Mouse (Mus musculus) left cerebral cortex, postnatal 36 days (tissue): ENCODE data around the gene Hdac8. TPM values are rescaled to one million over a fixed set of nuclear protein-coding genes. Genes with fewer than 3 reads are reported as not detected.
A peak's percentile ranks its signal among the peaks of the same experiment; 100 is the strongest.

ENCODE experiments used
- DNase-seq, 2 experiments: peaks; one replicate each; pipeline ENCODE4 v3.0.0; 2021 to 2022; ENCODE audit warnings: low spot score in 2 of 2, mixed read lengths in 1 of 2
- intact Hi-C: fragments of 180-260 bp; cut with DNase I; formaldehyde crosslinking; loops from one replicate; pipeline ENCODE4 v1.15.1; 2025
- total RNA-seq, 2 experiments: library from RNA; stranded (reverse); gene quantifications; 2 replicates each; pipeline ENCODE4 v1.2.3; 2021

The Hdac8 gene
- total RNA-seq = 10 to 100 TPM; 12.7 to 17.8 TPM

- DNase-seq = peak; percentile 55 to 57
- intact Hi-C loops = no loop called here
Measured at GRCm38 (mm10) chrX:102504644-102505481, at the start of gene Hdac8. TSS of gene Hdac8 (minus strand) at chrX:102505359.

GRCm38 (mm10) chrX:102509205-102509604 is 4.0 kb upstream of the Hdac8 start:
- DNase-seq = no peak
- intact Hi-C loops = no loop called here

DNA sequence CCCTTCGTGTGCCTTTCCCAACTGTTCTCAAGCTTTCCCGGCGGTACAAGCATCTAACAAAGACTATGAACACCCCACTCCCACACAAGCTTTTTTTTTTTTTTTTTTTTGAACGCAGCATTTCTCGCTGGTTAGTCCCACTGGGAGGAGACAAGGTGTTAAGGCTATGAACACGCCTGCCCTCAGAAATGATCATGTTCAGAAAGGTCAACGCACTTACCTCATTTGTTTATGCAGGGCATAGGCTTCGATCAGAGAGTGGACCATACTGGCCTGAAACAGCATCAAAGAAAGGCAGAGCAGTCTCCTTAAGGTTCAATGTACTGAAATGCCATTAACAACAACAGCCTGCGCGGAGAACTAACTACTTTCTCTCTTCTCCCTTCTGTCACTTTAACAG is 980 bp downstream of the Hdac8 start:
- no peak for DNase-seq
- intact Hi-C loops = no loop called here

DNA sequence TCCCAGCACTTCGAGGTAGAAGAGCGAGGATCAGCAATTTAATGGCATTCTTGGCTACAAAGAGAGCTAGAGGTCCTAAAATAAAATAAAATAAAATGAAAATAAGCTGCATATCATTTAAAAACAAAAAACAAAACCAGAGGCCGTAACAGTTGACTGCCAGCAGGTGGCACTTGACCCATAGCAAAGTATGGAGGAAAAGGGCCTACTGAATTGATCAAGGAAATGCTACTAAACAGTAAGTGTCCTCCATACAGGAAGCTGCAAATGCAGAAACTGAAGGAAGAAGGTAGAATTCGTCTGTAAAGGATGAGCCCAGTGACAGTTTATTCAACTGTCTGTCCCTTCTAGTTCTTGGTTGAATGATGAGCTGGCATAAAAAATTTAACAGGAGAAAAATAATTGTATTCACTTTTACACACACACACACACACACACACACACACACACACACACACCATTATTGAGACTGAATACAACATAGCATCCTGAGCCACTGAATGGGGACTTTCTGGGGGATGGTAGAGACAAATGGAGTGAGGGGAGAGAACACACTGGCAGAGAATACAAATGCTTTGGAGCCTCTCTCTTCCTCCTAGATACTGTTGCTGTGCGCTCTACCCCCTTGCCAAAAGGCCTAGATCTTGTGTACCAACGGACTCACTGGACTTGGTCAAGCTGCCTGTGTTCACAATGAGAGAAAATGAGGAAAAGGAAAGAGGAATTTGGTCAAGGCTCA is 11.0 kb downstream of the Hdac8 start:
- intact Hi-C loops = no loop called here
- no peak for DNase-seq

DNA sequence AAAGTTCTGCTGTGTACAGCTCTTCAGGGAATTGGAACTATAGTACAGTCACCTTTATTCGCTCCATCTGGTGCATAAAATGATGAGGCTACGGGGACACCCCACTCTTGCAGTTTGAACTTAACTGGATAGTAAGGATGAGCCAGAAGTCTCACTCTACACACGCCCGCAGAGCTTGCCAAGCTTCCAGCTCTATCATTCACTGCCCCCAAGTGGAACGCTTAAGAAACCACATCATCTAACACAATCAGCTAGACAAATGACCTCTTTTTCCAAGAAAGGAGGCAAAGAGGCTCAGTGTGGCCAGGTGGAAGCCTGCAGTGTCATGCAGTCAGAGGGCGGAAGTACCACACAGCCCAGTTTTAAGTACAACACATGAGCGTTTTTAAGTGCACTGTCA is 19.6 kb downstream of the Hdac8 start:
- intact Hi-C loops = no loop called here
- DNase-seq = no peak

DNA sequence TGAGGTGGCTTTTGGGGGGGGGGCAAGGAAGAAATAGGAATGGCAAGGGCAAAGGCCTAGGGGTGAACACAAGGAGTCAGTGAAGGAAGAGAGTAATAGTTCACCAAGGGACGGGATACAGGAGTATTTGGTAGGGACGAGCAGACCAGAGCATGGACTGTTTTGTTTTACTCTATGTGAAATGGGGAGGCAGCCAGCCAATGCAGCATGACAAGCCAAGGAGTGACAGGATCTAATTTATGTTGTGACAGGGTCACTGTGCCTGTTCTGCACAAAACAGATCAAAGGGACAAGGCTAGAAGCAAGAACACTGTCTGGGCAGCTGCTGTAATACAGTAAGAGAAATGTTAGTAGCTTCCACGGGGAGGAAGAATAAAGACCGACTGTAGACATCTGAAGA is 25.5 kb downstream of the Hdac8 start:
- DNase-seq = no peak
- intact Hi-C loops = loop anchor here (5.0 to 10.0 kb wide), 3 partner anchors 135 to 412 kb away; no protein-coding TSS in a partner anchor

GRCm38 (mm10) chrX:102478965-102479364 is 26.2 kb downstream of the Hdac8 start:
- intact Hi-C loops = loop anchor here (5.0 to 10.0 kb wide), 3 partner anchors 134 to 412 kb away; no protein-coding TSS in a partner anchor
- no peak for DNase-seq

- intact Hi-C loops = loop anchor here (5.0 to 10.0 kb wide), 3 partner anchors 134 to 411 kb away; no protein-coding TSS in a partner anchor
- no peak for DNase-seq
Measured at GRCm38 (mm10) chrX:102478481-102478880, 26.7 kb downstream of the Hdac8 start.

GRCm38 (mm10) chrX:102476784-102477183 is 28.4 kb downstream of the Hdac8 start:
- peak; percentile 65 to 79 for DNase-seq
- intact Hi-C loops = loop anchor here (5.0 to 10.0 kb wide), 3 partner anchors 132 to 409 kb away; no protein-coding TSS in a partner anchor

- intact Hi-C loops = loop anchor here (5.0 to 10.0 kb wide), 3 partner anchors 131 to 408 kb away; no protein-coding TSS in a partner anchor
- DNase-seq = peak in 1 of 2 experiments; percentile 11
Measured at GRCm38 (mm10) chrX:102475555-102475954, 29.6 kb downstream of the Hdac8 start.

DNA sequence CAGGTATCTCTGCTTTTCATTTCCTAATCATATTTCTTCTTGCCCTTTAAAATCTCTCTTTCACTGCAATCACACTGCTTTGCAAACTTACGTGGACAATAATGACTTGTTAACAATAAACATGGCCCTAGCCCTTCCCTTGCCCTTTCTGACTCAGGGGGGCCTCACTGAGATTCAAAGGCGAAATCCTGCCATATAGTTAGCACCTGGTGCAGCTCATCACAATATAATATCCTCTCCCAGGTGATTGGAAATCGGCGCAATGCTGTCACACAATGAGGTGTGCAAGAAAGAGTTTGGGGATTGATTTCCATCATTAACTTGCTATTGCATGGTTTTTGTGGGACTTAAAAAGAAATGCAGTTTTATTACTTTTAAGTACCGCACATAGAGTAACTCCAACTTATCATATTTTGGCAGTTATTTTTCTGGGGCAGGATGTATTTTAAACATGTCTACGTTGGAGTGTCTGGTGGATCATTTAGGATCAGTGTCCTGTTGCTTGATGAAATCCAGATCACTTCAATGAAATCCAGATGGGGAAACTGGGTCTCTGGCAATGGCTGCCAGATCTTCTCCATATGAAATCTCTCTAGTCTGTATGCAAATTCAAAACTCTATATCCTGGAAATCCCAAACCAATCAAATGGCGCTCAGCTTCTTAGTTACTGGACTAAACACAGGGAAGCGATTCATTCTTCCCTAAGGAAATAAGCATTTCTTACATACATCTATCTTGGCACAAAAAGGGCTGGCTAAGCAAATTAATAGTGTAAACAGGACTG is 86.6 kb downstream of the Hdac8 start:
- intact Hi-C loops = no loop called here
- no peak for DNase-seq

DNA sequence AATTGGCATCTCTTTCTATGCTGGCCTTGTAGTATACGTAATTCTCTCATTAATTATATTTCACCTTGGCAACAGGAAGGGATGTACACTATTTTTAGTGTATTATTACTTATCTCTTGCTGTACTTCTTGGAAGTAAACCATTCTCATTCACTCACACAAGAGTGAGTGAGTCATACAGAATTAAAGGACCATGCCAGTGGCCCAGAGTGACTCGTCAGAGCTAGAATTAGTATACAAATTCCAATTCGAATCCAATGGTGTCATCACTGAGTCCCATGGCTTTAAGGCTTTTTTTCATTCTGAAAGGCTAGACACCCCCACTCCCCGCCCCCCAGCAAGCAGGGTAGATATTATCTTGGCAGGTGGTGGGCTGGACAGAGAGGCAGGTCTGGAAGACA is 88.2 kb downstream of the Hdac8 start:
- no peak for DNase-seq
- intact Hi-C loops = no loop called here

GRCm38 (mm10) chrX:102416386-102416785 is 88.8 kb downstream of the Hdac8 start:
- intact Hi-C loops = no loop called here
- DNase-seq = peak; percentile 10 to 27

GRCm38 (mm10) chrX:102384765-102385164 is 120.4 kb downstream of the Hdac8 start:
- intact Hi-C loops = no loop called here
- DNase-seq = no peak

DNA sequence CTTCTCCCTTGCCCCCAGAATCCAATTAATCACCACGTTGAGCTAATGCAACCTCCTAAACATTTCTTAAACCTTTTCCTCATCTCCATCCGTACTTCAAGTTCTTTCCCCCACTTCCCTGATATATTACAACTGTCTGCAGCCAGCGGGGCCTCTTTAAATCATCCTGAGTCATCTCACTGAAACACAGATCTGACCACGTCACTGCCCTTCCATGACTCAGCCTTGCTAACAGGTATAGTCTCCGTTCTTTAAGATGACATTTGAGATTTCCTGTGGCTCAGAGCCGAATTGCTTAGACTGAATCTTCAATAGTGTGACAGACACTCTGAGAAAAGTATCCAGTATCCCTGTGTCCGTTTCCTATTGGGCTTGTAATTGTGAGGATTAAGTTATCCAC is 122.0 kb downstream of the Hdac8 start:
- no peak for DNase-seq
- intact Hi-C loops = no loop called here

DNA sequence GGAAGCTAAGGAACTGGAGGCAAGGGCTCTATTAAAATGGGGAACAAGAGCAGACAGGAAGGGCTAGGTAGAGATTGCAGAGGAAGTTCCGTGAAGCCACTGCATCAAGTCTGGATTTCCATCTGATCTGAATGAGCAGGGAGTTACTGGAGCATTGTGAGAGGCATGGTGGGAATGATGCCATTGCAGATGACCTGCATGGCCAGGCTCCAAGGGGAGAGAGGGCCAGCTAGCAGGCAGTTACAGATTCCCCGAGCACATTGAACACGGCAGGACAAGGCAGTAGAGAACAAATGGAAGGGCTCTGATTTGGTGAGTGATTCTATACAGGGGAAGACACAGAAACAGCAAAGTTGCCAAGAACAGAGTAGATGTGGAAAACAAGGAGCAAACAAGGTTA is 138.6 kb downstream of the Hdac8 start:
- intact Hi-C loops = no loop called here
- no peak for DNase-seq

- DNase-seq = no peak
- intact Hi-C loops = no loop called here
Measured at GRCm38 (mm10) chrX:102362244-102362643, 142.9 kb downstream of the Hdac8 start.

DNA sequence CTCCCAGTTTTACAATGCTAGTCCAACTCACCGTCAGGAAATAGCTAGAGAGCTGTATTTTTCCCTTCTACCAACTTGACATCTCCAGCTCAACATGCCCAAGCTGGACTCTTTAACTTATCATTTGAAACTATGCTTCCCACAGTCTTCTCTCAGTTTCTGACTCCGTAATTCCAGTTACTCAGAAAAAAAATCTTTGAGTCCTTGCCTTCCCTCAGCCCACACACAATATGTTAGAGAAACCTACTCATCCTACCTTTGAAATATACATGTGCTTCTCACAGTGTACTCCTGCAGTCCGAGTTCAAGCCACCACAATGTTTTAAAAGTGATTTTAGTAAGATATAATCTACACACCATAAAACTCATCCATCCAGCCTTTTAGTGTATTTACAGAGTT is 151.7 kb downstream of the Hdac8 start:
- DNase-seq = no peak
- intact Hi-C loops = no loop called here

- intact Hi-C loops = loop anchor here (10.0 kb wide), 1 partner anchor 125 kb away; no protein-coding TSS in a partner anchor
- DNase-seq = no peak
Measured at GRCm38 (mm10) chrX:102349843-102350731, 155.1 kb downstream of the Hdac8 start.
